In the genomic region with DNA sequence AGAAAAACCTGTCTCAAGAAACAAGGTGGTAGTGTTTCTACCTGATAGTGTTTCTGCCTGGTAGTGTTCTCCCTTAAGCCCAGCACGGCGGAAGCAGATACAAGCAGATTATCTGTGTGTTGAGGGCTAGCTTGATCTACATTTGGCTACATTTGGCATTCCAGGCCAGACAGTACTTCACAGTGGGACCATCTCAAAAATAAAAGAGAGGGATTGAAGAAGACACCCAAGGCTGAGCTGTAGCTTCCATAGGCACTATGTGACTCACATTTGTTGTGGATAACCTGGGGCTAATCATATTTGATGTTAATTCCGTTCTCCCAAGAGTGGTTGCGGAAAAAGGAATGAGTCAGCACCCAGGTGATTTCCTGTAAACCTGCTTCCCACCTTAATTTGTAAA, we compare ENCODE assay signal across 12 mouse cellular contexts. TPM values are rescaled to one million over a fixed set of nuclear protein-coding genes. Genes with fewer than 3 reads are reported as not detected.
DNase-seq lines count a peak whose midpoint lies in the region; ATAC-seq and TF ChIP-seq lines count a peak whose summit lies in the region.
"Had no signal": no experiment of that assay in that cellular context is flagged by ENCODE, and none has a peak within 500 bp of the region (broad histone marks: within the 10 kb centered on the region; RNA-seq: fewer than 3 reads in every experiment).

No protein-coding gene starts in this region.

- peak overlapping the region; percentile 62; the same call in 1 of the 2 replicates for H3K4me3 ChIP-seq in hindbrain, embryonic 14.5 days (replicated peaks; ENCODE audit: low read length)
- no peak overlapping the region for H3K4me3 ChIP-seq in hindbrain, embryonic 10.5 days
- H3K4me3 ChIP-seq in midbrain, embryonic 11.5 days (ENCODE audit: low read depth, low read length) = no peak overlapping the region
- no peak overlapping the region for H3K4me3 ChIP-seq in midbrain, postnatal 0 days (ENCODE audit: low read depth, low read length)
- no peak overlapping the region for H3K4me3 ChIP-seq in neural tube, embryonic 15.5 days (replicated peaks)

- no peak for DNase-seq in hindbrain, embryonic 14.5 days (ENCODE audit: low spot score)
- no peak for DNase-seq in hindbrain, embryonic 10.5 days (ENCODE audit: low spot score)
- peak; percentile 17 for DNase-seq in midbrain, embryonic 11.5 days (ENCODE audit: low spot score, missing footprints)
- no peak for DNase-seq in midbrain, postnatal 0 days (ENCODE audit: low spot score)
- peak; percentile 81 for DNase-seq in R1 (ENCODE audit: low read depth, low spot score)
- no peak for DNase-seq in spleen, postnatal 14 days (ENCODE audit: low spot score in 2 of 2)
- DNase-seq: cerebellum, adult 11-12 months had no signal

- H3K9ac ChIP-seq in hindbrain, embryonic 14.5 days = 0 out of 2 replicates have a peak overlapping the region, but pooled peaks have one; percentile 81
- H3K9ac ChIP-seq in midbrain, embryonic 11.5 days (ENCODE audit: low read length) = no peak overlapping the region
- H3K9ac ChIP-seq in midbrain, postnatal 0 days (replicated peaks; ENCODE audit: low read length, poor library complexity, severe bottlenecking) = no peak overlapping the region
- H3K9ac ChIP-seq in neural tube, embryonic 15.5 days (replicated peaks) = no peak overlapping the region
- H3K9ac ChIP-seq: forebrain, embryonic 13.5 days had no signal

- no peak for ATAC-seq in hindbrain, embryonic 14.5 days (ENCODE audit: low FRiP score)
- ATAC-seq in midbrain, embryonic 11.5 days (ENCODE audit: low FRiP score) = no peak
- ATAC-seq in midbrain, postnatal 0 days (ENCODE audit: low FRiP score) = no peak
- no peak for ATAC-seq in neural tube, embryonic 15.5 days (ENCODE audit: low FRiP score)

- H3K36me3 ChIP-seq in hindbrain, embryonic 14.5 days (replicated peaks; ENCODE audit: control insufficient read depth, insufficient read depth) = peaks cover 6% of the 10 kb centered on the region
- H3K36me3 ChIP-seq in hindbrain, embryonic 10.5 days = peaks cover 20% of the 10 kb centered on the region
- no peaks in the 10 kb centered on the region; the same call in 1 of the 2 replicates for H3K36me3 ChIP-seq in midbrain, embryonic 11.5 days (ENCODE audit: control insufficient read depth, insufficient read depth, low read length)
- no peaks in the 10 kb centered on the region for H3K36me3 ChIP-seq in midbrain, postnatal 0 days (ENCODE audit: insufficient read depth, low read length)
- H3K36me3 ChIP-seq in neural tube, embryonic 15.5 days = peaks cover 8% of the 10 kb centered on the region; the same call in 1 of the 2 replicates
- H3K36me3 ChIP-seq: heart, embryonic 15.5 days had no signal

- no peaks in the 10 kb centered on the region for H3K9me3 ChIP-seq in hindbrain, embryonic 14.5 days (ENCODE audit: control insufficient read depth, low read length)
- H3K9me3 ChIP-seq in hindbrain, embryonic 10.5 days = no peaks in the 10 kb centered on the region
- no peaks in the 10 kb centered on the region for H3K9me3 ChIP-seq in midbrain, embryonic 11.5 days (ENCODE audit: control insufficient read depth, low read length)
- H3K9me3 ChIP-seq in midbrain, postnatal 0 days (ENCODE audit: low read length) = no peaks in the 10 kb centered on the region
- H3K9me3 ChIP-seq in neural tube, embryonic 15.5 days (replicated peaks) = no peaks in the 10 kb centered on the region
- H3K9me3 ChIP-seq: forebrain, embryonic 13.5 days; heart, embryonic 15.5 days had no signal

- no peak overlapping the region for H3K4me2 ChIP-seq in hindbrain, embryonic 14.5 days (replicated peaks)
- no peak overlapping the region for H3K4me2 ChIP-seq in midbrain, embryonic 11.5 days
- H3K4me2 ChIP-seq in midbrain, postnatal 0 days (ENCODE audit: low read depth, low read length, poor library complexity, severe bottlenecking) = no peak overlapping the region
- peak overlapping the region; percentile 64 for H3K4me2 ChIP-seq in neural tube, embryonic 15.5 days

- H3K4me1 ChIP-seq in hindbrain, embryonic 14.5 days (replicated peaks; ENCODE audit: control insufficient read depth, insufficient read depth, low read length) = peaks cover 25% of the 10 kb centered on the region
- peaks cover 20% of the 10 kb centered on the region for H3K4me1 ChIP-seq in hindbrain, embryonic 10.5 days (replicated peaks)
- H3K4me1 ChIP-seq in midbrain, embryonic 11.5 days (ENCODE audit: control insufficient read depth, insufficient read depth, low read length) = peaks cover 8% of the 10 kb centered on the region
- peaks cover 15% of the 10 kb centered on the region for H3K4me1 ChIP-seq in midbrain, postnatal 0 days (ENCODE audit: insufficient read depth, low read length)
- peaks cover 24% of the 10 kb centered on the region for H3K4me1 ChIP-seq in neural tube, embryonic 15.5 days

- 81% methylated on average over 4 of the region's 4 CpGs for WGBS in hindbrain, embryonic 14.5 days
- 84% methylated on average over 4 of the region's 4 CpGs for WGBS in hindbrain, embryonic 10.5 days
- WGBS in midbrain, embryonic 11.5 days = 81% methylated on average over 4 of the region's 4 CpGs
- WGBS in midbrain, postnatal 0 days = 77% methylated on average over 4 of the region's 4 CpGs
- 90% methylated on average over 4 of the region's 4 CpGs for WGBS in neural tube, embryonic 15.5 days

- H3K27ac ChIP-seq in hindbrain, embryonic 14.5 days = no peak overlapping the region
- H3K27ac ChIP-seq in hindbrain, embryonic 10.5 days = no peak overlapping the region
- H3K27ac ChIP-seq in midbrain, embryonic 11.5 days (ENCODE audit: low read depth, low read length) = no peak overlapping the region
- no peak overlapping the region for H3K27ac ChIP-seq in midbrain, postnatal 0 days (ENCODE audit: low read depth, low read length)
- H3K27ac ChIP-seq in neural tube, embryonic 15.5 days (replicated peaks) = no peak overlapping the region
- H3K27ac ChIP-seq: forebrain, embryonic 13.5 days had no signal

- TF ChIP-seq CTCF in midbrain, postnatal 0 days (IDR thresholded peaks at IDR 0.05) = no peak

- H3K27me3 ChIP-seq in hindbrain, embryonic 14.5 days (ENCODE audit: control insufficient read depth, insufficient read depth, low read length) = no peaks in the 10 kb centered on the region
- H3K27me3 ChIP-seq in hindbrain, embryonic 10.5 days (ENCODE audit: insufficient read depth, poor library complexity, severe bottlenecking) = no peaks in the 10 kb centered on the region
- no peaks in the 10 kb centered on the region for H3K27me3 ChIP-seq in midbrain, embryonic 11.5 days (ENCODE audit: control insufficient read depth, insufficient read depth, low read length)
- H3K27me3 ChIP-seq in midbrain, postnatal 0 days (ENCODE audit: insufficient read depth, low read length) = no peaks in the 10 kb centered on the region
- H3K27me3 ChIP-seq in neural tube, embryonic 15.5 days (replicated peaks) = no peaks in the 10 kb centered on the region
- H3K27me3 ChIP-seq: forebrain, embryonic 13.5 days; heart, embryonic 15.5 days had no signal

RNA-seq across cellular contexts. Expression of gene Fis1, which starts 0.9 kb away (rescaled TPM):
- polyA plus RNA-seq in hindbrain, embryonic 14.5 days (2014; fragmentation: Nextera tagmentation; extraction: Ambion mirVana) = 391 and 425 TPM in 2 replicates
- 294 and 365 TPM in 2 replicates for polyA plus RNA-seq in hindbrain, embryonic 10.5 days (2016; fragmentation: Nextera tagmentation; extraction: Ambion mirVana)
- 320 and 332 TPM in 2 replicates for polyA plus RNA-seq in midbrain, embryonic 11.5 days (2014; fragmentation: Nextera tagmentation; extraction: Ambion mirVana)
- total RNA-seq in midbrain, postnatal 0 days (2014; rRNA removed) = 217 and 246 TPM in 2 replicates
- polyA plus RNA-seq in midbrain, postnatal 0 days (2015; fragmentation: Nextera tagmentation; extraction: Ambion mirVana) = 391 and 425 TPM in 2 replicates
- polyA plus RNA-seq in neural tube, embryonic 15.5 days (2015; fragmentation: Nextera tagmentation; extraction: Ambion mirVana) = 339 and 354 TPM in 2 replicates

RNA-seq across cellular contexts. Expression of gene Cldn15, which starts 14.3 kb away (rescaled TPM):
- 0.13 TPM in 1 of 2 replicates, not detected in the other for polyA plus RNA-seq in hindbrain, embryonic 14.5 days (2014; fragmentation: Nextera tagmentation; extraction: Ambion mirVana)
- 0.09 and 0.38 TPM in 2 replicates for polyA plus RNA-seq in hindbrain, embryonic 10.5 days (2016; fragmentation: Nextera tagmentation; extraction: Ambion mirVana)
- polyA plus RNA-seq in midbrain, embryonic 11.5 days (2014; fragmentation: Nextera tagmentation; extraction: Ambion mirVana) = 0.22 and 0.26 TPM in 2 replicates
- 0.38 and 0.52 TPM in 2 replicates for total RNA-seq in midbrain, postnatal 0 days (2014; rRNA removed)
- 0.07 and 0.32 TPM in 2 replicates for polyA plus RNA-seq in midbrain, postnatal 0 days (2015; fragmentation: Nextera tagmentation; extraction: Ambion mirVana)
- 0.67 and 1.0 TPM in 2 replicates for polyA plus RNA-seq in neural tube, embryonic 15.5 days (2015; fragmentation: Nextera tagmentation; extraction: Ambion mirVana)
- total RNA-seq: left cerebral cortex, adult 18-20 months had no signal
- polyA plus RNA-seq: inflammation-experienced regulatory T-cells, adult 6 months had no signal

RNA-seq across cellular contexts. Expression of gene Plod3, which starts 34.7 kb away (rescaled TPM):
- polyA plus RNA-seq in hindbrain, embryonic 14.5 days (2014; fragmentation: Nextera tagmentation; extraction: Ambion mirVana) = 30.1 and 30.7 TPM in 2 replicates
- 40.6 and 43.3 TPM in 2 replicates for polyA plus RNA-seq in hindbrain, embryonic 10.5 days (2016; fragmentation: Nextera tagmentation; extraction: Ambion mirVana)
- polyA plus RNA-seq in midbrain, embryonic 11.5 days (2014; fragmentation: Nextera tagmentation; extraction: Ambion mirVana) = 21.4 and 23.1 TPM in 2 replicates
- total RNA-seq in midbrain, postnatal 0 days (2014; rRNA removed) = 44.5 and 68.1 TPM in 2 replicates
- polyA plus RNA-seq in midbrain, postnatal 0 days (2015; fragmentation: Nextera tagmentation; extraction: Ambion mirVana) = 26.7 and 29.3 TPM in 2 replicates
- polyA plus RNA-seq in neural tube, embryonic 15.5 days (2015; fragmentation: Nextera tagmentation; extraction: Ambion mirVana) = 36.4 and 39.0 TPM in 2 replicates

RNA-seq across cellular contexts. Expression of gene Znhit1, which starts 35.7 kb away (rescaled TPM):
- 116 and 121 TPM in 2 replicates for polyA plus RNA-seq in hindbrain, embryonic 14.5 days (2014; fragmentation: Nextera tagmentation; extraction: Ambion mirVana)
- polyA plus RNA-seq in hindbrain, embryonic 10.5 days (2016; fragmentation: Nextera tagmentation; extraction: Ambion mirVana) = 108 and 113 TPM in 2 replicates
- polyA plus RNA-seq in midbrain, embryonic 11.5 days (2014; fragmentation: Nextera tagmentation; extraction: Ambion mirVana) = 91.1 and 92.1 TPM in 2 replicates
- 85.4 and 100 TPM in 2 replicates for total RNA-seq in midbrain, postnatal 0 days (2014; rRNA removed)
- 153 and 176 TPM in 2 replicates for polyA plus RNA-seq in midbrain, postnatal 0 days (2015; fragmentation: Nextera tagmentation; extraction: Ambion mirVana)
- polyA plus RNA-seq in neural tube, embryonic 15.5 days (2015; fragmentation: Nextera tagmentation; extraction: Ambion mirVana) = 126 and 137 TPM in 2 replicates

RNA-seq across cellular contexts. Expression of gene Ift22, which starts 44.2 kb away (rescaled TPM):
- 118 and 133 TPM in 2 replicates for polyA plus RNA-seq in hindbrain, embryonic 14.5 days (2014; fragmentation: Nextera tagmentation; extraction: Ambion mirVana)
- polyA plus RNA-seq in hindbrain, embryonic 10.5 days (2016; fragmentation: Nextera tagmentation; extraction: Ambion mirVana) = 106 and 124 TPM in 2 replicates
- polyA plus RNA-seq in midbrain, embryonic 11.5 days (2014; fragmentation: Nextera tagmentation; extraction: Ambion mirVana) = 111 and 114 TPM in 2 replicates
- 33.5 and 42.3 TPM in 2 replicates for total RNA-seq in midbrain, postnatal 0 days (2014; rRNA removed)
- 122 and 137 TPM in 2 replicates for polyA plus RNA-seq in midbrain, postnatal 0 days (2015; fragmentation: Nextera tagmentation; extraction: Ambion mirVana)
- 106 and 115 TPM in 2 replicates for polyA plus RNA-seq in neural tube, embryonic 15.5 days (2015; fragmentation: Nextera tagmentation; extraction: Ambion mirVana)

Comparison
In these comparisons a context has a peak if more than half of its experiments do, and no peak if none do; other contexts are left out.
1. DNase-seq: peak in midbrain, embryonic 11.5 days (single experiment) and R1 (single experiment); none in hindbrain, embryonic 14.5 days (single experiment), hindbrain, embryonic 10.5 days (single experiment), midbrain, postnatal 0 days (single experiment) and spleen, postnatal 14 days (0 of 2).